Mouse (Mus musculus) cerebral cortex, adult 2 months (tissue): Measurements from ENCODE around the gene Pabpc4.

Experiments
- WGBS: fragments of 180-500 bp; shearing (Covaris S2); methylation state at CpG from one replicate; pipeline ENCODE4 v1.1.7; 2018; 5-methylcytosine and 5-hydroxymethylcytosine counted together

Pabpc4 gene

GRCm38 (mm10) chr4:123261721-123262401, at the start of gene Pabpc4:
Gene Pabpc4, plus strand, starts transcription at chr4:123262351.
- WGBS, result 83% methylated on average over 5 of the region's 5 CpGs

GRCm38 (mm10) chr4:123213975-123214374, 48.2 kb upstream of the Pabpc4 start:
- 93% methylated on average over 9 of the region's 9 CpGs for WGBS

GRCm38 (mm10) chr4:123215367-123215766, 46.8 kb upstream of the Pabpc4 start:
- WGBS, result 74% methylated on average over 1 of the region's 1 CpGs

- 57% methylated on average over 1 of the region's 1 CpGs for WGBS
Observed at GRCm38 (mm10) chr4:123216782-123217181, 45.4 kb upstream of the Pabpc4 start.

GRCm38 (mm10) chr4:123219720-123220357, 42.3 kb upstream of the Pabpc4 start:
- WGBS, result 70% methylated on average over 15 of the region's 15 CpGs

- 94% methylated on average over 4 of the region's 4 CpGs for WGBS
Observed at GRCm38 (mm10) chr4:123220637-123221036, 41.5 kb upstream of the Pabpc4 start.

- WGBS, result 74% methylated on average over 3 of the region's 3 CpGs
Observed at GRCm38 (mm10) chr4:123223309-123223708, 38.8 kb upstream of the Pabpc4 start.

GRCm38 (mm10) chr4:123225718-123226403, 36.3 kb upstream of the Pabpc4 start:
- WGBS, result 72% methylated on average over 10 of the region's 10 CpGs

GRCm38 (mm10) chr4:123227707-123228106, 34.4 kb upstream of the Pabpc4 start:
- 37% methylated on average over 4 of the region's 4 CpGs for WGBS

GRCm38 (mm10) chr4:123228270-123228669, 33.9 kb upstream of the Pabpc4 start:
- WGBS, result 68% methylated on average over 2 of the region's 2 CpGs

GRCm38 (mm10) chr4:123229166-123229565, 33.0 kb upstream of the Pabpc4 start:
- WGBS, result 79% methylated on average over 11 of the region's 11 CpGs

- WGBS, result 86% methylated on average over 3 of the region's 3 CpGs
Observed at GRCm38 (mm10) chr4:123232841-123233240, 29.3 kb upstream of the Pabpc4 start.

- WGBS, result 10% methylated on average over 52 of the region's 52 CpGs
Observed at GRCm38 (mm10) chr4:123233492-123234084, 28.6 kb upstream of the Pabpc4 start, which contains the start of gene Heyl. Gene Heyl, plus strand, starts transcription at chr4:123233556.

GRCm38 (mm10) chr4:123235835-123236430, 26.2 kb upstream of the Pabpc4 start:
- WGBS, result 76% methylated on average over 9 of the region's 9 CpGs

GRCm38 (mm10) chr4:123236431-123237031, 25.6 kb upstream of the Pabpc4 start:
- WGBS, result 83% methylated on average over 13 of the region's 13 CpGs

GRCm38 (mm10) chr4:123237386-123238266, 24.5 kb upstream of the Pabpc4 start:
- 81% methylated on average over 6 of the region's 6 CpGs for WGBS

- whole genome bisulfite sequencing, result 14% methylated on average over 58 of the region's 58 CpGs
Observed at GRCm38 (mm10) chr4:123239361-123240203, 22.6 kb upstream of the Pabpc4 start.

GRCm38 (mm10) chr4:123246221-123246620, 15.9 kb upstream of the Pabpc4 start:
- 90% methylated on average over 7 of the region's 7 CpGs for WGBS

GRCm38 (mm10) chr4:123246651-123247050, 15.5 kb upstream of the Pabpc4 start:
- 90% methylated on average over 5 of the region's 5 CpGs for WGBS
